Mouse (Mus musculus) liver, adult 2 months (tissue): ENCODE data around the gene Gpn2. TPM values are rescaled to one million over a fixed set of nuclear protein-coding genes. Genes with fewer than 3 reads are reported as not detected.

Experiments used
- DNase-seq: peaks from one replicate; pipeline ENCODE4 v3.0.0-alpha.2; 2011; ENCODE audit warnings: low read depth, low spot score; ENCODE audit errors: extremely low read depth
- H3K27ac ChIP-seq: fragments of 200-500 bp; replicated peaks from 2 replicates; pipeline ENCODE4 v1.5.1; 2012; ENCODE audit warnings: low read depth, mild to moderate bottlenecking, control low read depth, inconsistent platforms, low read length; ENCODE audit not compliant: insufficient read depth
- H3K27me3 ChIP-seq: fragments of 200-500 bp; 2 replicates; pipeline ENCODE4 v1.6.1; 2012; ENCODE audit warnings: mild to moderate bottlenecking, moderate library complexity, low read length, inconsistent platforms; ENCODE audit not compliant: control insufficient read depth, insufficient read depth
- H3K36me3 ChIP-seq: fragments of 200-500 bp; 2 replicates; pipeline ENCODE4 v1.6.1; 2012; ENCODE audit warnings: low read length, inconsistent platforms; ENCODE audit not compliant: control insufficient read depth, insufficient read depth
- H3K4me1 ChIP-seq: fragments of 200-500 bp; 2 replicates; pipeline ENCODE4 v1.6.1; 2011; ENCODE audit warnings: low read length; ENCODE audit not compliant: control insufficient read depth, insufficient read depth
- H3K4me3 ChIP-seq: fragments of 200-500 bp; 2 replicates; pipeline ENCODE4 v1.5.1; 2011; ENCODE audit warnings: low read depth, mild to moderate bottlenecking, control low read depth, low read length, moderate library complexity; ENCODE audit not compliant: insufficient read depth
- H3K79me2 ChIP-seq: fragments of 200-500 bp; 2 replicates; pipeline ENCODE4 v1.6.1; 2012; ENCODE audit warnings: inconsistent platforms, mild to moderate bottlenecking, low read length, moderate library complexity; ENCODE audit not compliant: control insufficient read depth, insufficient read depth
- H3K9ac ChIP-seq: fragments of 200-500 bp; 2 replicates; pipeline ENCODE4 v1.6.1; 2012; ENCODE audit warnings: low read depth, mild to moderate bottlenecking, control low read depth, inconsistent platforms, low read length
- CTCF ChIP-seq: fragments of 200-500 bp; IDR thresholded peaks from 2 replicates; pipeline ENCODE4 v1.5.1; 2011; ENCODE audit warnings: low read depth, low read length, control low read depth
- POLR2A ChIP-seq: fragments of 200-500 bp; IDR thresholded peaks from 2 replicates; pipeline ENCODE4 v1.6.1; 2011; ENCODE audit warnings: low read length, control low read depth; ENCODE audit not compliant: insufficient read depth; ENCODE audit errors: extremely low read depth
- WGBS: fragments of 180-500 bp; shearing (Covaris S2); methylation state at CpG from one replicate; pipeline ENCODE4 v1.1.7; 2018; 5-methylcytosine and 5-hydroxymethylcytosine counted together
- polyA plus RNA-seq: library from polyadenylated mRNA; depleted of rRNA; stranded (reverse); fragments of >200 nt; gene quantifications from 2 replicates; pipeline ENCODE4 v1.2.3, GENCODE M21; 2012
- total RNA-seq: library from RNA; depleted of rRNA; stranded (reverse); fragments of >200 nt; gene quantifications from 2 replicates; pipeline ENCODE4 v1.2.3, GENCODE M21; 2014

Gene Gpn2
- total and polyA plus RNA-seq, 2 experiments = 8.9 to 38.2 TPM

DNA sequence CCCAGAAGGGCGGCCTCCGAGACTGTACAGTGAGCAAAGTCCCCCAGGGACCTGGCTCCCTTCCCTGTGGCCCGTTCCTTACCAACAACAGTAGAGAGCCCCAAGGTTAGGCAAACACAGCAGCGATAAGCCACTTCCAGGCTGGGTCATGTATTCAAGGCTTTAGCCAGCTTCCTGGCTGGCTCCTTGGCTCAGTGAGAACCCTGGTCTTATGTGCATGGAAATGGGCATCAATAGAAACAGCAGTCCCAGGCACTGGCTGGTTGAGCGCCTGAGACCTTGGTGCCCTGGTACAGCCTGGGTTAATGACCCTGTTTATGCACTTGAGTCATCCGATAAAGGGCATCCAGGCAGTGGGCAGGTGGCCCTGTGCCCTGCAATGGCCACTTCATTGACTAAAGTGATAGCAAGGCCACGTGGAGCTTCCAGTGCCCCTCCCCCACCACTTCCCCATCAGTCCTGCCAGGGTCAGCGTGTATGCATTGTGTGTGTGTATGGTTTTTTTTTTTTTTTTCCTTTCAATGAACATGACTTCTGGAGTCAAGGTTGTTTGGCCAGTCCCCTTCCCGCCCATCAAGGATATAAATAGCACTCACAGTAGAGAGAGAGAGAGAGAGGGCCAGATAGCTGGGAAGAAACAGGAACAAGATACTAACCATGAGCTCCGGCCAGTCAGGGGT, 31.3 kb upstream of the Gpn2 start, which contains the start of gene Nr0b2:
Nr0b2 (plus strand) TSS at position 609 of the 680 bp plus-strand sequence.
- peaks cover 9% of the 10 kb centered on the region; the same call in 1 of the 2 replicates for H3K79me2 ChIP-seq
- DNase-seq = peak; percentile 100
- WGBS = 7% methylated on average over 10 of the region's 10 CpGs
- no peak; the same call in 1 of the 2 replicates for TF ChIP-seq CTCF
- 0 out of 2 replicates have a peak, but pooled peaks have one; percentile 77 for TF ChIP-seq POLR2A
- H3K4me1 ChIP-seq = peaks cover 14% of the 10 kb centered on the region
- H3K36me3 ChIP-seq = no peaks in the 10 kb centered on the region
- H3K4me3 ChIP-seq = peak within 1 kb of the TSS; percentile 74
- no peaks in the 10 kb centered on the region for H3K27me3 ChIP-seq
- peak within 1 kb of the TSS; percentile 89 for H3K9ac ChIP-seq
- H3K27ac ChIP-seq = peak within 1 kb of the TSS; percentile 82

DNA sequence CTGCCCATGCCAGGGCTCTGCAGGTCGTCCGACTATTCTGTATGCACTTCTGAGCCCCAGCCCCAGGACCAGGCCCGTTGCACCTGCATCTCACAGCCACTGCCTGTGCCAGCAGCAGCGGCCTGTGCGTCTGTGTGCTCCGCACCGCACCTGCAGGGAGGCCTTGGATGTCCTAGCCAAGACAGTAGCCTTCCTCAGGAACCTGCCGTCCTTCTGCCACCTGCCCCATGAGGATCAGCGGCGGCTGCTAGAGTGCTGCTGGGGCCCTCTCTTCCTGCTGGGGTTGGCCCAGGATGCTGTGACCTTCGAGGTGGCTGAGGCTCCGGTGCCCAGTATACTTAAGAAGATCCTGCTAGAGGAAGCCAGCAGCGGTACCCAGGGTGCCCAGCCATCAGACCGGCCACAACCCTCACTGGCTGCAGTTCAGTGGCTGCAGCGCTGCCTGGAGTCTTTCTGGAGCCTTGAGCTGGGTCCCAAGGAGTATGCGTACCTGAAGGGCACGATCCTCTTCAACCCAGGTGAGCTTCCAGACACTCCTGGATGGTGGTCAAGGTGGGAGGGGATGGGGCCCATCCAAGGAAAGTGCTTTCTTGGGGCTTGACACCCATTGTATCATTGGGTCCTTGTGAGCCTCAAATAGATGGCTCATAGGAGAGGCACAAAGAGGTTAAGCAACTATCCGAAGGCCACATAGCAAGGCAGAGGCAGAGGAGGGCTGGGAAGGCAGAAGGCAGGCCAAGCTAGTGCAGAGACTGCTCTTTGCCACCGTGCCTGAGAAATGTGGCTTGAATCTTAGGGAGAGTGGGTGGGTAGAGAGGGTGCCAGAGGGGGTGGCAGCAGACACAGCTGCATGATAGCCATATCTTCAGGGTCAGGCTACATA, 30.5 kb upstream of the Gpn2 start:
- TF ChIP-seq POLR2A (no peak; the same call in 1 of the 2 replicates), CTCF (no peak)
- Histone ChIP-seq H3K27ac (peak overlapping the region; percentile 82), H3K4me1 (peaks cover 20% of the 10 kb centered on the region), H3K4me3 (peak overlapping the region; percentile 74), H3K9ac (peak overlapping the region; percentile 89), H3K36me3 (no peaks in the 10 kb centered on the region), H3K79me2 (peaks cover 9% of the 10 kb centered on the region; the same call in 1 of the 2 replicates), H3K27me3 (no peaks in the 10 kb centered on the region)
- no peak for DNase-seq
- WGBS = 16% methylated on average over 19 of the region's 19 CpGs

DNA sequence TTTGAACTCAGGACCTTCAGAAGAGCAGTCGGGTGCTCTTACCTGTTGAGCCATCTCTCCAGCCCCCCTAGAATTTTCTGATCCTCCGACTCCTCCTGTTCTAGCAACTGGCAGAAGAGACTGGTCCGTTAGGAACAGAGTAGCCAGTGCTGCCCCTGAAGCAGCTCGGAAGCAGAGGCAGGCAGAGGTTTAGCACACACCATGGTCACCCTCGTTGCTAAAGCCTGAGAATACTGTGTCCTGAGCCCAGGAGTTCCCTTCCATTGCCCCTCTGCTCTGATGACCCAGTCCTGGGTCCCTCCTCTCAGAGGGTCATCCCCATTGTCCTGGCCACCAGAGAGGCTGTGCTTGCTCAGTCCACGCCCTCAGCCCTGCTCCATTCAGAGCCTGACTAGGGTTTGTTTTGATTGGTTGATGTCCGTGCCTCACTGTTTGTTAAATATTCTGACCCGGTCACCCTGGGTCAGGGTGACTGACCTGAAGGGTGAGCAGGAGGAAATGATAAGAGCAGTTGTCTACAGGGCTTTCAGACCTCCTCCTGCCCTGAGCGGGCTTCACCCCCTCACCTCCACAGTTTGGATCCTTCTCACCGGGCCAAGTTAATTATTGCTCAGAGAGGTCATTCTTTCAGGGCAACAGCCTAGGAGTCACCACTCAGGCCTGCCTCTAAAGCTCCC, 27.0 kb upstream of the Gpn2 start:
- H3K27ac ChIP-seq = peak overlapping the region; percentile 69
- peak; percentile 99 for DNase-seq
- peak overlapping the region; percentile 21 for H3K9ac ChIP-seq
- peaks cover 9% of the 10 kb centered on the region; the same call in 1 of the 2 replicates for H3K79me2 ChIP-seq
- TF ChIP-seq CTCF (no peak), POLR2A (peak; percentile 76; the same call in 1 of the 2 replicates)
- H3K4me1 ChIP-seq = peaks cover 34% of the 10 kb centered on the region
- H3K36me3 ChIP-seq = no peaks in the 10 kb centered on the region
- no peaks in the 10 kb centered on the region for H3K27me3 ChIP-seq
- H3K4me3 ChIP-seq = peak overlapping the region; percentile 6
- 15% methylated on average over 10 of the region's 10 CpGs for WGBS

DNA sequence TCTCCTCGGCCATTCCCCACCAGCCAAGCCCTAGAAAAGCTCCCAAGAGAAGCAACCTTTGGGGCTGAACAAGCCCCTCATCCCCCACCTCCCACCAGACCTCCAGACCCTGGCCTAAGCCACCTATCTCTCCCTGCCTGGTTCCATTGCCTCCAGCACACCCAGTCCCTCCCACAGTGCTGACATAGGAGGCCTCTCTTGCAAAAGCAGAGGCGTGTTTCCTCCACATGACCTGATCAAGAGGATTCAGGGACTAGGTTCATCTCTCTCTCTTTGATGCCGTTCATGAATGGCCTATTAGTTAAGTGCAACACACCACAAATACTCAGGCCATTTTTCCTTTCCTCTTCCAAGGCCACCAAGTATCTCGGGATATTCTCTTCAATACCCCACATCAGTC, 24.3 kb upstream of the Gpn2 start:
- peak overlapping the region; percentile 95 for H3K27ac ChIP-seq
- H3K36me3 ChIP-seq = no peaks in the 10 kb centered on the region
- WGBS = 32% methylated on average over 4 of the region's 4 CpGs

DNA sequence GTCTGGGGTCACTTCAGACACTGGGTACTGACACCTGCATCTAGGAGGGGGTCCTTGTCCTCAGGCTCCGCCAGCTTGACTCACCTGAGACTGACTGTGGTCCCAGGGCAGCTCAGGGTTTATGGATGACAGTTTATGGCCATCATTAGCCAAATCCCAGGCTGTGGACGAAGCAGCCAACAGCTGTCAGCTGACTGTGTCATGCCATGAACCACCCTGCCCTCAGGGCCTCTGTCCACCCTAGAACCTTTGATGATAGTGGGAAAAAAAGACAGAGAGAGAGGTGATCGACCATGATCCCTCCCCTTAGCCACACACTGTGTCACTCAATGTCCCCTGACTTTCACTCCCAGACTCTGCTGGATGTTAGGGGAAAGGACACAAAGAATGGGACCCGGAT, 22.5 kb upstream of the Gpn2 start:
- Histone ChIP-seq H3K27ac (peak overlapping the region; percentile 41), H3K36me3 (no peaks in the 10 kb centered on the region), H3K4me3 (no peak overlapping the region), H3K4me1 (peaks cover 39% of the 10 kb centered on the region), H3K9ac (no peak overlapping the region), H3K79me2 (no peaks in the 10 kb centered on the region), H3K27me3 (no peaks in the 10 kb centered on the region)
- TF ChIP-seq CTCF = no peak
- no peak for TF ChIP-seq POLR2A
- peak; percentile 86 for DNase-seq
- 37% methylated on average over 4 of the region's 4 CpGs for whole genome bisulfite sequencing

More for the DNA sequence above, 24.3 kb upstream of the Gpn2 start:
- H3K79me2 ChIP-seq = no peaks in the 10 kb centered on the region
- no peak overlapping the region for H3K9ac ChIP-seq
- no peak overlapping the region for H3K4me3 ChIP-seq
- TF ChIP-seq POLR2A (0 out of 2 replicates have a peak, but pooled peaks have one; percentile 12), CTCF (no peak)
- peak; percentile 92 for DNase-seq
- H3K4me1 ChIP-seq = peaks cover 42% of the 10 kb centered on the region
- H3K27me3 ChIP-seq = no peaks in the 10 kb centered on the region
